Mouse (Mus musculus): ENCODE results near the gene 4931440F15Rik.

DNA sequence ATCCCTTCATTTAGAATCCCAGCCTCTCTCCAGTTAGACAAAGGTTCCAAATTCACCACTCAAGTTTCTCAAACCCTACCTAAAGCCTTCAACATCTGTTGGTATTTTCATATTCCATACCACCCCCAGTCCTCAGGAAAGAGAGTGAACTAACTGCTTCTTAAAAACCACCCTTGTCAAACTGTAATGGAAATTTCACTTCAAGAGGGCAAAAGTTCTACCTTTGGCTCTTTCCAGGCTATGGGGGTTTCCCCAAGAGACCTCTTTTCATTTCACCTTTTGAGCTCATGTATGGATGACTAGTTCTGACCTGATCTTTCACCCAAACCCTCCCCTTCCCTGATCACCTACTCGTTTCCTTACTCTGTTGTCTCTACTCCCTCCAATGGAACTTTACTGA is 25.6 kb downstream of the 4931440F15Rik start:
- TF ChIP-seq POLR2A (IDR thresholded peaks at IDR 0.05; ENCODE audit: insufficient read length, low read depth) (no peak), USF1 (IDR thresholded peaks at IDR 0.05; ENCODE audit: low read depth) (no peak), TCF12 (IDR thresholded peaks at IDR 0.05; ENCODE audit: insufficient read depth, poor library complexity, severe bottlenecking) (no peak), MAX (IDR thresholded peaks at IDR 0.05; ENCODE audit: low read depth) (no peak), POLR2AphosphoS2 (IDR thresholded peaks at IDR 0.05; ENCODE audit: insufficient read length, low read depth) (no peak), MYOD1 (IDR thresholded peaks at IDR 0.05; ENCODE audit: control insufficient read depth in 1 of 3, insufficient read length in 2 of 3, low read depth in 2 of 3) (no peak), E2F4 (IDR thresholded peaks at IDR 0.05; ENCODE audit: insufficient read depth) (no peak), CEBPB (IDR thresholded peaks at IDR 0.05; ENCODE audit: insufficient read depth, poor library complexity, severe bottlenecking) (no peak), TCF3 (IDR thresholded peaks at IDR 0.05; ENCODE audit: insufficient read length, low read depth) (no peak)
